Mouse (Mus musculus) Patski (cell line): ENCODE data around the gene Tmem120a. TPM values are rescaled to one million over a fixed set of nuclear protein-coding genes. Genes with fewer than 3 reads are reported as not detected.

Experiments used
- ATAC-seq: fragments of 100-300 bp; one replicate; pipeline ENCODE4 v1.8.0; 2021
- CTCF ChIA-PET: fragments of 350-600 bp; sonication (Branson Sonifier 250); formaldehyde crosslinking; loops from one replicate; lab custom pipeline; 2022; ENCODE audit warnings: inconsistent platforms; lab: Charles Lee
- POLR2A ChIA-PET: fragments of 350-600 bp; sonication (Branson Sonifier 250); formaldehyde crosslinking; loops from one replicate; lab custom pipeline; 2022; ENCODE audit warnings: antibody characterized with exemption, inconsistent platforms; lab: Charles Lee
- DNase-seq: peaks from one replicate; pipeline ENCODE4 v3.0.0-alpha.2; 2011; ENCODE audit warnings: low read depth, low spot score
- H3K27me3 ChIP-seq: fragments of 371-371 bp; one replicate; pipeline ENCODE4 v1.5.1; 2021
- CTCF ChIP-seq: fragments of 100-300 bp; IDR thresholded peaks from one replicate; pipeline ENCODE4 v1.5.1; 2021
- in situ Hi-C: fragments of 300-500 bp; cut with MboI; formaldehyde crosslinking; loops from 3 replicates; pipeline ENCODE4 v1.11.1; 2018; ENCODE audit warnings: low pct_unique_long_range_greater_than_20kb, mixed read lengths
- polyA plus RNA-seq: library from polyadenylated mRNA; unstranded; gene quantifications from one replicate; pipeline ENCODE4 v1.2.3, GENCODE M21; 2021

Tmem120a gene
- polyA plus RNA-seq, 1 experiment from 2014 or later, result 66.3 TPM

- in situ Hi-C loops, result no loop called here
These were observed 10.1 kb downstream of the Tmem120a start for GRCm38 (mm10) chr5:135734057-135734680.

GRCm38 (mm10) chr5:135733071-135733470, 11.2 kb downstream of the Tmem120a start:
- TF ChIP-seq CTCF, result no peak
- no peak for DNase-seq
- H3K27me3 ChIP-seq, result no peaks in the 10 kb centered on the region
- ChIA-PET CTCF (no interaction called here), POLR2A (interaction anchor here (1.8 kb wide), 1 partner anchor 9 kb away, joined by 7 read pairs; no protein-coding TSS in a partner anchor)
- in situ Hi-C loops, result no loop called here
- ATAC-seq, result no peak

More at GRCm38 (mm10) chr5:135734057-135734680, 10.1 kb downstream of the Tmem120a start:
- CTCF ChIA-PET, result interaction anchor here (1.6 to 1.7 kb wide), 2 partner anchors 10 to 104 kb away, joined by 3 to 6 read pairs; no protein-coding TSS in a partner anchor
- POLR2A ChIA-PET, result interaction anchor here (0.5 to 1.8 kb wide), 2 partner anchors 10 to 31 kb away, joined by 4 to 7 read pairs; no protein-coding TSS in a partner anchor
- no peak for TF ChIP-seq CTCF
- no peak for ATAC-seq
- no peaks in the 10 kb centered on the region for H3K27me3 ChIP-seq
- no peak for DNase-seq

- no peak for TF ChIP-seq CTCF
- H3K27me3 ChIP-seq, result no peaks in the 10 kb centered on the region
- CTCF ChIA-PET, result interaction anchor here (1.2 to 2.8 kb wide), 3 partner anchors 15 to 101 kb away, joined by 3 to 8 read pairs (median 5); no protein-coding TSS in a partner anchor
- POLR2A ChIA-PET, result interaction anchor here (1.1 kb wide), 1 partner anchor 17 kb away, joined by 3 read pairs; no protein-coding TSS in a partner anchor
- ATAC-seq, result no peak
- in situ Hi-C loops, result no loop called here
- DNase-seq, result no peak
These were observed 12.9 kb downstream of the Tmem120a start for GRCm38 (mm10) chr5:135731322-135731721.

- no peaks in the 10 kb centered on the region for H3K27me3 ChIP-seq
- ATAC-seq (no peak), DNase-seq (no peak)
- ChIA-PET CTCF (interaction anchor here (1.2 to 2.8 kb wide), 3 partner anchors 15 to 101 kb away, joined by 3 to 8 read pairs (median 5); no protein-coding TSS in a partner anchor), POLR2A (no interaction called here)
- TF ChIP-seq CTCF, result no peak
- in situ Hi-C loops, result no loop called here
These were observed 13.3 kb downstream of the Tmem120a start for GRCm38 (mm10) chr5:135730916-135731315.

- no peaks in the 10 kb centered on the region for H3K27me3 ChIP-seq
- POLR2A ChIA-PET, result no interaction called here
- CTCF ChIA-PET, result interaction anchor here (1.2 to 2.8 kb wide), 2 partner anchors 16 kb away, joined by 5 to 8 read pairs; no protein-coding TSS in a partner anchor
- in situ Hi-C loops, result no loop called here
- DNase-seq (no peak), ATAC-seq (no peak)
- TF ChIP-seq CTCF, result no peak
These were observed 14.0 kb downstream of the Tmem120a start for GRCm38 (mm10) chr5:135730278-135730677.

- POLR2A ChIA-PET, result no interaction called here
- no peaks in the 10 kb centered on the region for H3K27me3 ChIP-seq
- no peak for TF ChIP-seq CTCF
- DNase-seq, result no peak
- in situ Hi-C loops, result no loop called here
- no peak for ATAC-seq
- CTCF ChIA-PET, result interaction anchor here (0.8 to 2.8 kb wide), 3 partner anchors 15 to 99 kb away, joined by 3 to 8 read pairs (median 4); no protein-coding TSS in a partner anchor
These were observed 14.9 kb downstream of the Tmem120a start for GRCm38 (mm10) chr5:135729351-135729750.

GRCm38 (mm10) chr5:135728361-135728760, 15.9 kb downstream of the Tmem120a start:
- in situ Hi-C loops, result no loop called here
- POLR2A ChIA-PET, result no interaction called here
- no peak for TF ChIP-seq CTCF
- DNase-seq (no peak), ATAC-seq (no peak)
- no peaks in the 10 kb centered on the region for H3K27me3 ChIP-seq
- CTCF ChIA-PET, result interaction anchor here (0.8 to 1.2 kb wide), 3 partner anchors 14 to 98 kb away, joined by 3 to 4 read pairs (median 3); no protein-coding TSS in a partner anchor

- DNase-seq (no peak), ATAC-seq (no peak)
- in situ Hi-C loops, result no loop called here
- TF ChIP-seq CTCF, result no peak
- CTCF ChIA-PET, result interaction anchor here (0.9 to 1.2 kb wide), 2 partner anchors 36 to 91 kb away, joined by 3 read pairs; no protein-coding TSS in a partner anchor
- no peaks in the 10 kb centered on the region for H3K27me3 ChIP-seq
- POLR2A ChIA-PET, result no interaction called here
These were observed 16.4 kb downstream of the Tmem120a start for GRCm38 (mm10) chr5:135727871-135728270.

- no peaks in the 10 kb centered on the region for H3K27me3 ChIP-seq
- no peak for TF ChIP-seq CTCF
- ATAC-seq (no peak), DNase-seq (no peak)
- CTCF ChIA-PET, result interaction anchor here (0.9 to 2.5 kb wide), 8 partner anchors 12 to 217 kb away, joined by 3 to 12 read pairs (median 4); partner anchors contain the start of gene Tmem120a
- in situ Hi-C loops, result no loop called here
- POLR2A ChIA-PET, result interaction anchor here (0.6 to 2.4 kb wide), 2 partner anchors 14 to 53 kb away, joined by 5 to 9 read pairs; no protein-coding TSS in a partner anchor
These were observed 17.5 kb downstream of the Tmem120a start for GRCm38 (mm10) chr5:135726641-135727346.

GRCm38 (mm10) chr5:135725991-135726390, 18.3 kb downstream of the Tmem120a start:
- in situ Hi-C loops, result no loop called here
- DNase-seq (no peak), ATAC-seq (no peak)
- ChIA-PET POLR2A (interaction anchor here (1.4 to 2.4 kb wide), 2 partner anchors 13 to 22 kb away, joined by 3 to 9 read pairs; no protein-coding TSS in a partner anchor), CTCF (interaction anchor here (0.9 to 2.5 kb wide), 5 partner anchors 12 to 217 kb away, joined by 3 to 12 read pairs (median 4); partner anchors contain the start of gene Tmem120a)
- no peak for TF ChIP-seq CTCF
- H3K27me3 ChIP-seq, result no peaks in the 10 kb centered on the region
